ENCODE assay signal across 8 mouse cellular contexts in genomic region chr5:52783251-52783620, GRCm38 (mm10). TPM values are rescaled to one million over a fixed set of nuclear protein-coding genes. Genes with fewer than 3 reads are reported as not detected.
DNase-seq lines count a peak whose midpoint lies in the region; ATAC-seq and TF ChIP-seq lines count a peak whose summit lies in the region.

No protein-coding gene starts in this region.

- peak overlapping the region; percentile 48 for H3K4me2 ChIP-seq in kidney, embryonic 14.5 days (replicated peaks; ENCODE audit: low read depth, low read length)
- H3K4me2 ChIP-seq in hindbrain, embryonic 15.5 days = peak overlapping the region; percentile 73
- peak overlapping the region; percentile 55 for H3K4me2 ChIP-seq in midbrain, embryonic 13.5 days (replicated peaks)

- peaks cover 3% of the 10 kb centered on the region; the same call in 1 of the 2 replicates for H3K36me3 ChIP-seq in kidney, embryonic 14.5 days (ENCODE audit: control insufficient read depth, insufficient read depth, low read length)
- no peaks in the 10 kb centered on the region; the same call in 1 of the 2 replicates for H3K36me3 ChIP-seq in hindbrain, embryonic 15.5 days
- peaks cover 19% of the 10 kb centered on the region for H3K36me3 ChIP-seq in midbrain, embryonic 13.5 days

- ATAC-seq in kidney, embryonic 14.5 days (ENCODE audit: low FRiP score, low TSS enrichment) = peak; percentile 80
- peak; percentile 80; the same call in 1 of the 2 replicates for ATAC-seq in hindbrain, embryonic 15.5 days (ENCODE audit: low FRiP score, low read depth)
- peak; percentile 85; the same call in 1 of the 2 replicates for ATAC-seq in midbrain, embryonic 13.5 days

- no peaks in the 10 kb centered on the region for H3K9me3 ChIP-seq in kidney, embryonic 14.5 days (ENCODE audit: control insufficient read depth, low read length)
- H3K9me3 ChIP-seq in hindbrain, embryonic 15.5 days = no peaks in the 10 kb centered on the region
- H3K9me3 ChIP-seq in midbrain, embryonic 13.5 days = no peaks in the 10 kb centered on the region

- no peaks in the 10 kb centered on the region for H3K27me3 ChIP-seq in kidney, embryonic 14.5 days (ENCODE audit: control insufficient read depth, insufficient read depth, low read length)
- H3K27me3 ChIP-seq in hindbrain, embryonic 15.5 days = no peaks in the 10 kb centered on the region
- no peaks in the 10 kb centered on the region for H3K27me3 ChIP-seq in midbrain, embryonic 13.5 days

- H3K4me3 ChIP-seq in kidney, embryonic 14.5 days (ENCODE audit: low read length) = peak overlapping the region; percentile 90
- peak overlapping the region; percentile 85 for H3K4me3 ChIP-seq in bone marrow macrophage, adult 2 months (ENCODE audit: insufficient read depth, low read length)
- peak overlapping the region; percentile 93 for H3K4me3 ChIP-seq in hindbrain, embryonic 15.5 days
- peak overlapping the region; percentile 87 for H3K4me3 ChIP-seq in midbrain, embryonic 13.5 days (replicated peaks)

- under 1% methylated on average over 9 of the region's 9 CpGs for WGBS in kidney, embryonic 14.5 days
- 2% methylated on average over 9 of the region's 9 CpGs for WGBS in hindbrain, embryonic 15.5 days
- WGBS in midbrain, embryonic 13.5 days = under 1% methylated on average over 9 of the region's 9 CpGs

- H3K9ac ChIP-seq in kidney, embryonic 14.5 days (ENCODE audit: low read depth, low read length) = peak overlapping the region; percentile 85
- H3K9ac ChIP-seq in hindbrain, embryonic 15.5 days = peak overlapping the region; percentile 91
- H3K9ac ChIP-seq in midbrain, embryonic 13.5 days (replicated peaks) = peak overlapping the region; percentile 86

- no peak for DNase-seq in kidney, postnatal 4 days
- no peak for DNase-seq in cerebellum, adult 11-12 months
- DNase-seq in urinary bladder, postnatal 25 days (ENCODE audit: low spot score) = no peak
- no peak for DNase-seq in cerebellum, adult 18-20 months

- no peaks in the 10 kb centered on the region for H3K4me1 ChIP-seq in kidney, embryonic 14.5 days (ENCODE audit: control insufficient read depth, insufficient read depth, low read length)
- H3K4me1 ChIP-seq in bone marrow macrophage, adult 2 months (ENCODE audit: control insufficient read depth, insufficient read depth, low read length) = peaks cover 14% of the 10 kb centered on the region
- H3K4me1 ChIP-seq in hindbrain, embryonic 15.5 days (replicated peaks) = 0 out of 2 replicates have a peak, but pooled peaks cover 3% of the 10 kb centered on the region
- no peaks in the 10 kb centered on the region for H3K4me1 ChIP-seq in midbrain, embryonic 13.5 days (replicated peaks)

- no peak for TF ChIP-seq POLR2A in bone marrow macrophage, adult 2 months (IDR thresholded peaks at IDR 0.05; ENCODE audit: borderline replicate concordance, low read depth, low read length)

- TF ChIP-seq CTCF in bone marrow macrophage, adult 2 months (IDR thresholded peaks at IDR 0.05; ENCODE audit: low read depth, low read length) = no peak

- peak overlapping the region; percentile 24; the same call in 1 of the 2 replicates for H3K27ac ChIP-seq in kidney, embryonic 14.5 days (ENCODE audit: low read depth, low read length)
- peak overlapping the region; percentile 46 for H3K27ac ChIP-seq in bone marrow macrophage, adult 2 months (ENCODE audit: insufficient read depth, low read depth, low read length)
- peak overlapping the region; percentile 89 for H3K27ac ChIP-seq in hindbrain, embryonic 15.5 days (replicated peaks)
- peak overlapping the region; percentile 90 for H3K27ac ChIP-seq in midbrain, embryonic 13.5 days

RNA-seq across cellular contexts. Expression of gene Zcchc4, which starts 8.0 kb away (rescaled TPM):
- 13.5 and 18.5 TPM in 2 replicates for polyA plus RNA-seq in kidney, embryonic 14.5 days (2014; fragmentation: Nextera tagmentation; extraction: Ambion mirVana)
- 11.9 and 13.2 TPM in 2 replicates for polyA plus RNA-seq in bone marrow macrophage, adult 2 months (2012; ENCODE audit: insufficient read depth, insufficient read length, missing spikeins)
- polyA plus RNA-seq in hindbrain, embryonic 15.5 days (2015; fragmentation: Nextera tagmentation; extraction: Ambion mirVana) = 10.7 and 11.7 TPM in 2 replicates
- 13.9 and 14.0 TPM in 2 replicates for polyA plus RNA-seq in midbrain, embryonic 13.5 days (2015; fragmentation: Nextera tagmentation; extraction: Ambion mirVana)

RNA-seq across cellular contexts. Expression of gene Pi4k2b, which starts 41.9 kb away (rescaled TPM):
- 21.7 and 31.8 TPM in 2 replicates for polyA plus RNA-seq in kidney, embryonic 14.5 days (2014; fragmentation: Nextera tagmentation; extraction: Ambion mirVana)
- 11.0 and 11.7 TPM in 2 replicates for polyA plus RNA-seq in bone marrow macrophage, adult 2 months (2012; ENCODE audit: insufficient read depth, insufficient read length, missing spikeins)
- polyA plus RNA-seq in hindbrain, embryonic 15.5 days (2015; fragmentation: Nextera tagmentation; extraction: Ambion mirVana) = 4.9 and 5.4 TPM in 2 replicates
- 5.9 and 6.2 TPM in 2 replicates for polyA plus RNA-seq in midbrain, embryonic 13.5 days (2015; fragmentation: Nextera tagmentation; extraction: Ambion mirVana)

RNA-seq across cellular contexts. Expression of gene Anapc4, which starts 50.6 kb away (rescaled TPM):
- polyA plus RNA-seq in kidney, embryonic 14.5 days (2014; fragmentation: Nextera tagmentation; extraction: Ambion mirVana) = 76.0 and 120 TPM in 2 replicates
- 48.4 and 54.7 TPM in 2 replicates for polyA plus RNA-seq in bone marrow macrophage, adult 2 months (2012; ENCODE audit: insufficient read depth, insufficient read length, missing spikeins)
- 99.4 and 104 TPM in 2 replicates for polyA plus RNA-seq in hindbrain, embryonic 15.5 days (2015; fragmentation: Nextera tagmentation; extraction: Ambion mirVana)
- 116 and 131 TPM in 2 replicates for polyA plus RNA-seq in midbrain, embryonic 13.5 days (2015; fragmentation: Nextera tagmentation; extraction: Ambion mirVana)

Comparison
In these comparisons a context has a peak if more than half of its experiments do, and no peak if none do; other contexts are left out.
1. H3K27ac ChIP-seq: peak in every context shown above with its lines; median percentile 90 in midbrain, embryonic 13.5 days; 89 in hindbrain, embryonic 15.5 days; 46 in bone marrow macrophage, adult 2 months; 24 in kidney, embryonic 14.5 days.